Mouse (Mus musculus): ENCODE measurements around the gene Ccdc187. TPM values are rescaled to one million over a fixed set of nuclear protein-coding genes. Genes with fewer than 3 reads are reported as not detected.
A peak's percentile ranks its signal among the peaks of the same experiment; 100 is the strongest.

Ccdc187 gene
- polyA plus RNA-seq, 1 experiment from 2014 or later, result not detected

DNA sequence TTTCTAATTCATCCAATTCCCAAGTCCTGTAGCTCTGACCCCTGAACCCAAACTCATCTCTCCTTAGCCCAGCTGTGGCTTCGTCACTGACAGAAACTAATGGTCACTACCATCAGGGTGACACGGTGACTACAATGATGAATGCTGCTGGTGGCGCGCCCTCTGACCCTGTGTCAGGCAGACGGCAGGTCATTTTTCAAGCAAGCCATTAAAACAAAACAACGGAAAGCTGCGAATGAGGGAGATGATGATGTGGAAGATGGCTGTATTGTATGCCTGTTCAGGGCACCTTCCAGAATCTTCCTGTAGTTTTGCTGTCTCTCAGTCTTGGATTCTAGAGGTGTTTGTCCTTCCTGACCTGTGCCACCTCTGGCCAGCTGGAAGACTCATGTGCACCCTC lies 8.0 kb downstream of the Ccdc187 start:
- H3K4me3 ChIP-seq (ENCODE audit: low read depth, low read length), result no peak overlapping the region
- no peaks in the 10 kb centered on the region for H3K4me1 ChIP-seq (ENCODE audit: control insufficient read depth, insufficient read depth, low read length)
- no peak for ATAC-seq (replicated peaks; ENCODE audit: insufficient number of reproducible peaks, low FRiP score, low TSS enrichment, low read depth)
- 53% methylated on average over 7 of the region's 7 CpGs for WGBS
- H3K36me3 ChIP-seq (replicated peaks; ENCODE audit: control insufficient read depth, insufficient read depth, low read depth, low read length), result no peaks in the 10 kb centered on the region
- H3K9ac ChIP-seq (replicated peaks; ENCODE audit: low read length), result no peak overlapping the region
- DNase-seq (ENCODE audit: low spot score), result no peak
- H3K27me3 ChIP-seq (ENCODE audit: control insufficient read depth, insufficient read depth, low read length), result no peaks in the 10 kb centered on the region
- no peaks in the 10 kb centered on the region for H3K9me3 ChIP-seq (replicated peaks; ENCODE audit: control insufficient read depth, low read length)
- no peak overlapping the region for H3K27ac ChIP-seq (replicated peaks; ENCODE audit: low read depth, low read length)
- no peak overlapping the region for H3K4me2 ChIP-seq (ENCODE audit: low read depth, low read length)

DNA sequence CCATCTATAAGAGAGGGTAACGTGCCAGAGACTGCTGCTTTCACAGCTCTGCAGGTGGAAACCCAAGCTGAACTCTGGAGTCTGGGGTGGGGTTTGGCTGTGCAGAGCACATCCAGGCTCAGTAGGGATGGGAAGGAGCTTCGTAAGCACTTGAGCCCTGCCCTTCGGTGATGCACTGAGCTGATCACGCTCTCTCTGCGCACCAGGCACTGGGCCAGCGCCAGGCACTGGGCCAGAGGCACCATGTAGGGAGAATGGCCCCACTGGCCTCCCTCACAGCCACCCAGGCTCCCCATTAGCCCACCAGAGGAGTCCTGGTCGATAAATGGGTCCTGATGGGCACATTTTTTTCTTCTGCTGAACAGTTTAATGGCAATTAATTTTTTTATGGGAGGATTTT lies 8.6 kb downstream of the Ccdc187 start:
- Histone ChIP-seq H3K27me3 (ENCODE audit: control insufficient read depth, insufficient read depth, low read length) (no peaks in the 10 kb centered on the region), H3K4me1 (ENCODE audit: control insufficient read depth, insufficient read depth, low read length) (no peaks in the 10 kb centered on the region), H3K4me2 (ENCODE audit: low read depth, low read length) (no peak overlapping the region), H3K27ac (replicated peaks; ENCODE audit: low read depth, low read length) (no peak overlapping the region), H3K9ac (replicated peaks; ENCODE audit: low read length) (no peak overlapping the region), H3K9me3 (replicated peaks; ENCODE audit: control insufficient read depth, low read length) (no peaks in the 10 kb centered on the region), H3K4me3 (ENCODE audit: low read depth, low read length) (no peak overlapping the region), H3K36me3 (replicated peaks; ENCODE audit: control insufficient read depth, insufficient read depth, low read depth, low read length) (no peaks in the 10 kb centered on the region)
- 72% methylated on average over 7 of the region's 7 CpGs for WGBS
- no peak for ATAC-seq (replicated peaks; ENCODE audit: insufficient number of reproducible peaks, low FRiP score, low TSS enrichment, low read depth)
- DNase-seq (ENCODE audit: low spot score), result no peak

- H3K9ac ChIP-seq (replicated peaks; ENCODE audit: low read length), result no peak overlapping the region
- no peak for DNase-seq (ENCODE audit: low spot score)
- ATAC-seq (replicated peaks; ENCODE audit: insufficient number of reproducible peaks, low FRiP score, low TSS enrichment, low read depth), result no peak
- WGBS, result 74% methylated on average over 11 of the region's 11 CpGs
- H3K27ac ChIP-seq (replicated peaks; ENCODE audit: low read depth, low read length), result no peak overlapping the region
- no peak overlapping the region for H3K4me3 ChIP-seq (ENCODE audit: low read depth, low read length)
- no peak overlapping the region for H3K4me2 ChIP-seq (ENCODE audit: low read depth, low read length)
- H3K9me3 ChIP-seq (replicated peaks; ENCODE audit: control insufficient read depth, low read length), result no peaks in the 10 kb centered on the region
- no peaks in the 10 kb centered on the region for H3K36me3 ChIP-seq (replicated peaks; ENCODE audit: control insufficient read depth, insufficient read depth, low read depth, low read length)
- no peaks in the 10 kb centered on the region for H3K27me3 ChIP-seq (ENCODE audit: control insufficient read depth, insufficient read depth, low read length)
- no peaks in the 10 kb centered on the region for H3K4me1 ChIP-seq (ENCODE audit: control insufficient read depth, insufficient read depth, low read length)
These were observed 13.8 kb downstream of the Ccdc187 start for GRCm38 (mm10) chr2:26280594-26280993.

- DNase-seq (ENCODE audit: low spot score) (no peak), ATAC-seq (replicated peaks; ENCODE audit: insufficient number of reproducible peaks, low FRiP score, low TSS enrichment, low read depth) (no peak)
- no peaks in the 10 kb centered on the region for H3K4me1 ChIP-seq (ENCODE audit: control insufficient read depth, insufficient read depth, low read length)
- no peaks in the 10 kb centered on the region for H3K27me3 ChIP-seq (ENCODE audit: control insufficient read depth, insufficient read depth, low read length)
- H3K9ac ChIP-seq (replicated peaks; ENCODE audit: low read length), result no peak overlapping the region
- H3K27ac ChIP-seq (replicated peaks; ENCODE audit: low read depth, low read length), result no peak overlapping the region
- H3K9me3 ChIP-seq (replicated peaks; ENCODE audit: control insufficient read depth, low read length), result no peaks in the 10 kb centered on the region
- no peaks in the 10 kb centered on the region for H3K36me3 ChIP-seq (replicated peaks; ENCODE audit: control insufficient read depth, insufficient read depth, low read depth, low read length)
- H3K4me3 ChIP-seq (ENCODE audit: low read depth, low read length), result no peak overlapping the region
- WGBS, result 81% methylated on average over 3 of the region's 3 CpGs
- H3K4me2 ChIP-seq (ENCODE audit: low read depth, low read length), result no peak overlapping the region
These were observed 14.6 kb downstream of the Ccdc187 start for GRCm38 (mm10) chr2:26279712-26280111.

DNA sequence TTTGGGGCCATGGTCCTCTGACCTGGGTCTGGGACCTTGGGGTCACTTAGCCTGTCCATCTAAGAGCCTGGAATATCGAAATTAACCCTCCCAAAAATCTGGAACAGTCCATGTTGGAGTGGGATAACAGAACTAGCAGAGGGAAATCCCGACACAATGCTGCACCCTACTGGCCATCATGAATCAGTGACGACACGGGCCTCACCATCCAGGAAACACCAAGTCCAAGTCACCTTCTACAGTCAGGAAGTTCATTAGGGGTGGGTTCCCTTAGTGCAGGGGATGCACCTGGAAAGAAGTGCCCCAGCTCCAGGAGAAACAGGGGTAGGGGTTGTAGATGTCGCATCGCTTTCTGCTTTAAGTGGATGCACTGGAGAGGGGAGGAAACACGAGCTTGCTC lies 20.7 kb downstream of the Ccdc187 start:
- Histone ChIP-seq H3K9ac (replicated peaks; ENCODE audit: low read length) (no peak overlapping the region), H3K4me3 (ENCODE audit: low read depth, low read length) (no peak overlapping the region), H3K36me3 (replicated peaks; ENCODE audit: control insufficient read depth, insufficient read depth, low read depth, low read length) (no peaks in the 10 kb centered on the region), H3K27ac (replicated peaks; ENCODE audit: low read depth, low read length) (no peak overlapping the region), H3K27me3 (ENCODE audit: control insufficient read depth, insufficient read depth, low read length) (no peaks in the 10 kb centered on the region), H3K4me2 (ENCODE audit: low read depth, low read length) (no peak overlapping the region), H3K9me3 (replicated peaks; ENCODE audit: control insufficient read depth, low read length) (no peaks in the 10 kb centered on the region), H3K4me1 (ENCODE audit: control insufficient read depth, insufficient read depth, low read length) (no peaks in the 10 kb centered on the region)
- DNase-seq (ENCODE audit: low spot score) (peak; percentile 77), ATAC-seq (replicated peaks; ENCODE audit: insufficient number of reproducible peaks, low FRiP score, low TSS enrichment, low read depth) (0 out of 2 replicates have a peak, but pooled peaks have one; percentile 39)
- 22% methylated on average over 7 of the region's 7 CpGs for WGBS

- ATAC-seq (replicated peaks; ENCODE audit: insufficient number of reproducible peaks, low FRiP score, low TSS enrichment, low read depth), result no peak
- Histone ChIP-seq H3K27me3 (ENCODE audit: control insufficient read depth, insufficient read depth, low read length) (no peaks in the 10 kb centered on the region), H3K4me3 (ENCODE audit: low read depth, low read length) (no peak overlapping the region), H3K36me3 (replicated peaks; ENCODE audit: control insufficient read depth, insufficient read depth, low read depth, low read length) (no peaks in the 10 kb centered on the region), H3K27ac (replicated peaks; ENCODE audit: low read depth, low read length) (no peak overlapping the region), H3K9me3 (replicated peaks; ENCODE audit: control insufficient read depth, low read length) (no peaks in the 10 kb centered on the region), H3K9ac (replicated peaks; ENCODE audit: low read length) (no peak overlapping the region), H3K4me2 (ENCODE audit: low read depth, low read length) (no peak overlapping the region), H3K4me1 (ENCODE audit: control insufficient read depth, insufficient read depth, low read length) (no peaks in the 10 kb centered on the region)
- WGBS, result 72% methylated on average over 3 of the region's 3 CpGs
- DNase-seq (ENCODE audit: low spot score), result no peak
These were observed 26.1 kb downstream of the Ccdc187 start for GRCm38 (mm10) chr2:26268216-26268615.

DNA sequence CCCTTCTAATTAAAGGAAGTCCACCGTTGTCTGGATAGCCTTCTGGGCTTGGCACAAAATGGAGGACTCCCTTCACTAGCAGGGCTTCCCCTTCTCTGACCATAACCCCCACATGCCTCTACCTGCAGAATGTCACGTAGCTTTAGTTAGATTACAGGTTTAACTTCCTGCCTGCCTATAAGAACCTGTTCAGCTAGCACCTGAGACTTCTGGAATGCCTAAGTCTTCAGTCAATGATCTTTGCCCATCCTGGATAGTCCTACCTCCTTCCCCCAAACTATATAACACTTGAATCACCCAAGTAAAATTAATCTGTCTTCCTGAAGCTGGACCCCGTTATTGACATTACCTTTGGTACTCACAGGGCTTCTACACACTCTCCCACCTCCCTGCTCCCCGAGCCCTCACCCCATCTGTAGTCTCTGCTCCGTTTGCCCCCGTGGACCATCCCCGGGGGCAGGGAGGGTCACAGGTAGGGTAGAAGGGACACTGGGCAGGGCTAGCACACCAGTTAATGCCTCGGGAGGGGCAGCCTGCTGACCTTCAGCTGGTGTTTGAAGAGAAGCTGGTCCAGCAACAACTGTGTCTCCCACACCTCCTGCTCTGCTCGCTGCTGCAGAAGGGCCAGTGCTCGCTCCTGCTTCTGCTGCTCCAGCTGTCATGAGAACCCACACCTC lies 28.2 kb downstream of the Ccdc187 start:
- WGBS, result 76% methylated on average over 10 of the region's 10 CpGs
- no peak overlapping the region for H3K4me3 ChIP-seq (ENCODE audit: low read depth, low read length)
- H3K27ac ChIP-seq (replicated peaks; ENCODE audit: low read depth, low read length), result no peak overlapping the region
- H3K9me3 ChIP-seq (replicated peaks; ENCODE audit: control insufficient read depth, low read length), result no peaks in the 10 kb centered on the region
- no peak overlapping the region for H3K9ac ChIP-seq (replicated peaks; ENCODE audit: low read length)
- ATAC-seq (replicated peaks; ENCODE audit: insufficient number of reproducible peaks, low FRiP score, low TSS enrichment, low read depth) (no peak), DNase-seq (ENCODE audit: low spot score) (no peak)
- no peak overlapping the region for H3K4me2 ChIP-seq (ENCODE audit: low read depth, low read length)
- no peaks in the 10 kb centered on the region for H3K4me1 ChIP-seq (ENCODE audit: control insufficient read depth, insufficient read depth, low read length)
- no peaks in the 10 kb centered on the region for H3K36me3 ChIP-seq (replicated peaks; ENCODE audit: control insufficient read depth, insufficient read depth, low read depth, low read length)
- H3K27me3 ChIP-seq (ENCODE audit: control insufficient read depth, insufficient read depth, low read length), result no peaks in the 10 kb centered on the region

GRCm38 (mm10) chr2:26265095-26265494 lies 29.3 kb downstream of the Ccdc187 start:
- H3K9me3 ChIP-seq (replicated peaks; ENCODE audit: control insufficient read depth, low read length), result no peaks in the 10 kb centered on the region
- H3K9ac ChIP-seq (replicated peaks; ENCODE audit: low read length), result no peak overlapping the region
- H3K27ac ChIP-seq (replicated peaks; ENCODE audit: low read depth, low read length), result no peak overlapping the region
- no peaks in the 10 kb centered on the region for H3K27me3 ChIP-seq (ENCODE audit: control insufficient read depth, insufficient read depth, low read length)
- no peak overlapping the region for H3K4me3 ChIP-seq (ENCODE audit: low read depth, low read length)
- DNase-seq (ENCODE audit: low spot score) (no peak), ATAC-seq (replicated peaks; ENCODE audit: insufficient number of reproducible peaks, low FRiP score, low TSS enrichment, low read depth) (no peak)
- WGBS, result 74% methylated on average over 2 of the region's 2 CpGs
- H3K4me1 ChIP-seq (ENCODE audit: control insufficient read depth, insufficient read depth, low read length), result no peaks in the 10 kb centered on the region
- no peak overlapping the region for H3K4me2 ChIP-seq (ENCODE audit: low read depth, low read length)
- no peaks in the 10 kb centered on the region for H3K36me3 ChIP-seq (replicated peaks; ENCODE audit: control insufficient read depth, insufficient read depth, low read depth, low read length)
